Mouse (Mus musculus) MEL (cell line): ENCODE measurements around the gene Ski. TPM values are rescaled to one million over a fixed set of nuclear protein-coding genes. Genes with fewer than 3 reads are reported as not detected.

Experiments used
- DNase-seq: peaks from one replicate; pipeline ENCODE4 v3.0.0; 2011; ENCODE audit warnings: low read depth, low spot score
- H3K27ac ChIP-seq: 2 replicates; pipeline ENCODE4 v1.5.1; 2012; ENCODE audit warnings: low read depth, mild to moderate bottlenecking, control low read depth, low read length, moderate library complexity; ENCODE audit not compliant: control insufficient read depth
- H3K27me3 ChIP-seq, 2 experiments: fragments of 150-350 bp in 1 of 2; sonication (generic) in 1 of 2; 2 replicates each; pipeline ENCODE4 v1.6.1; 2012; ENCODE audit warnings: low read length in 2 of 2, mild to moderate bottlenecking in 2 of 2, improper control_type of control experiment in 1 of 2, moderate library complexity in 1 of 2; ENCODE audit not compliant: insufficient read depth in 2 of 2, control insufficient read depth in 1 of 2
- H3K36me3 ChIP-seq, 2 experiments: 2 replicates each; pipeline ENCODE4 v1.6.1; 2012 to 2014; ENCODE audit warnings: low read length in 2 of 2, improper control_type of control experiment in 1 of 2, inconsistent platforms in 1 of 2, mild to moderate bottlenecking in 1 of 2; ENCODE audit not compliant: insufficient read depth in 2 of 2, control insufficient read depth in 1 of 2
- H3K4me1 ChIP-seq, 2 experiments: fragments of 150-350 bp in 1 of 2; sonication (generic) in 1 of 2; 2 replicates each; pipeline ENCODE4 v1.6.1; 2012; ENCODE audit warnings: low read length in 2 of 2, improper control_type of control experiment in 1 of 2, mild to moderate bottlenecking in 1 of 2; ENCODE audit not compliant: insufficient read depth in 2 of 2, control insufficient read depth in 1 of 2
- H3K4me3 ChIP-seq, 2 experiments: fragments of 150-350 bp in 1 of 2; sonication (generic) in 1 of 2; 2 replicates each; pipeline ENCODE4 v1.5.1; 2012; ENCODE audit warnings: low read depth in 2 of 2, low read length in 2 of 2, mild to moderate bottlenecking in 2 of 2, moderate library complexity in 2 of 2, control low read depth in 1 of 2, improper control_type of control experiment in 1 of 2; ENCODE audit not compliant: control insufficient read depth in 1 of 2, insufficient read depth in 1 of 2
- H3K79me2 ChIP-seq: 2 replicates; pipeline ENCODE4 v1.6.1; 2012; ENCODE audit warnings: mild to moderate bottlenecking, low read length, moderate library complexity; ENCODE audit not compliant: control insufficient read depth, poor library complexity, insufficient read depth
- H3K9ac ChIP-seq: 2 replicates; pipeline ENCODE4 v1.6.1; 2012; ENCODE audit warnings: low read depth, mild to moderate bottlenecking, control low read depth, low read length, moderate library complexity; ENCODE audit not compliant: control insufficient read depth, poor library complexity, severe bottlenecking
- H3K9me3 ChIP-seq: fragments of 150-350 bp; sonication (generic); replicated peaks from 2 replicates; pipeline ENCODE4 v1.6.1; 2012; ENCODE audit warnings: mild to moderate bottlenecking, low read length, improper control_type of control experiment, moderate library complexity; ENCODE audit not compliant: insufficient read depth
- CHD2 ChIP-seq: IDR thresholded peaks from 2 replicates; pipeline ENCODE4 v1.6.1; 2011; ENCODE audit warnings: low read length, improper control_type of control experiment
- CTCF ChIP-seq, 3 experiments: IDR thresholded peaks in 2 of 3; conservative IDR thresholded peaks in 1 of 3; 2 replicates each; pipeline ENCODE4 v1.5.1; 2011 to 2012; ENCODE audit warnings: low read length in 3 of 3, low read depth in 2 of 3, mild to moderate bottlenecking in 2 of 3, improper control_type of control experiment in 1 of 3, inconsistent platforms in 1 of 3, mixed read lengths in 1 of 3, moderate library complexity in 1 of 3; ENCODE audit not compliant: control insufficient read depth in 1 of 3, insufficient read depth in 1 of 3, poor library complexity in 1 of 3, severe bottlenecking in 1 of 3
- ELF1 ChIP-seq: IDR thresholded peaks from 2 replicates; pipeline ENCODE4 v1.6.1; 2014; ENCODE audit warnings: low read depth, mild to moderate bottlenecking, inconsistent platforms, low read length, improper control_type of control experiment, moderate library complexity
- EP300 ChIP-seq, 2 experiments: IDR thresholded peaks; 2 replicates each; pipeline ENCODE4 v1.6.1; 2011; ENCODE audit warnings: improper control_type of control experiment in 2 of 2, low read length in 2 of 2, low read depth in 1 of 2, mild to moderate bottlenecking in 1 of 2
- ETS1 ChIP-seq: IDR thresholded peaks from 2 replicates; pipeline ENCODE4 v1.6.1; 2012; ENCODE audit warnings: low read depth, mild to moderate bottlenecking, inconsistent platforms, low read length, improper control_type of control experiment, moderate library complexity
- GABPA ChIP-seq: IDR thresholded peaks from 2 replicates; pipeline ENCODE4 v1.6.1; 2012; ENCODE audit warnings: low read depth, mild to moderate bottlenecking, inconsistent platforms, low read length, improper control_type of control experiment, moderate library complexity
- GATA1 ChIP-seq: IDR thresholded peaks from 2 replicates; pipeline ENCODE4 v1.6.1; 2011; ENCODE audit warnings: low read depth, low read length, improper control_type of control experiment
- HCFC1 ChIP-seq: IDR thresholded peaks from 2 replicates; pipeline ENCODE4 v1.6.1; 2012; ENCODE audit warnings: low read depth, mild to moderate bottlenecking, inconsistent platforms, low read length, improper control_type of control experiment, moderate library complexity
- JUND ChIP-seq: IDR thresholded peaks from 2 replicates; pipeline ENCODE4 v1.6.1; 2011; ENCODE audit warnings: low read depth, mild to moderate bottlenecking, improper control_type of control experiment, low read length
- KAT2A ChIP-seq: conservative IDR thresholded peaks from 2 replicates; pipeline ENCODE4 v1.6.1; 2012; ENCODE audit warnings: low read depth, low read length, improper control_type of control experiment, inconsistent platforms
- MAFK ChIP-seq: IDR thresholded peaks from 2 replicates; pipeline ENCODE4 v1.6.1; 2011; ENCODE audit warnings: low read depth, mild to moderate bottlenecking, low read length, improper control_type of control experiment, borderline replicate concordance
- MAX ChIP-seq: IDR thresholded peaks from 2 replicates; pipeline ENCODE4 v1.6.1; 2011; ENCODE audit warnings: low read length, improper control_type of control experiment
- MAZ ChIP-seq: IDR thresholded peaks from 2 replicates; pipeline ENCODE4 v1.6.1; 2012; ENCODE audit warnings: low read depth, mild to moderate bottlenecking, inconsistent platforms, low read length, improper control_type of control experiment
- MEF2A ChIP-seq: IDR thresholded peaks from 2 replicates; pipeline ENCODE4 v1.6.1; 2014; ENCODE audit warnings: low read depth, mild to moderate bottlenecking, inconsistent platforms, low read length, improper control_type of control experiment; ENCODE audit not compliant: poor library complexity, insufficient replicate concordance, severe bottlenecking; ENCODE audit errors: extremely low read depth
- MXI1 ChIP-seq: IDR thresholded peaks from 2 replicates; pipeline ENCODE4 v1.6.1; 2011; ENCODE audit warnings: mild to moderate bottlenecking, low read depth, low read length, improper control_type of control experiment
- NRF1 ChIP-seq: IDR thresholded peaks from 2 replicates; pipeline ENCODE4 v1.6.1; 2014; ENCODE audit warnings: low read depth, mild to moderate bottlenecking, inconsistent platforms, low read length, improper control_type of control experiment, moderate library complexity; ENCODE audit not compliant: poor library complexity, insufficient read depth, severe bottlenecking
- POLR2A ChIP-seq, 2 experiments: IDR thresholded peaks; 2 replicates each; pipeline ENCODE4 v1.6.1; 2011 to 2012; ENCODE audit warnings: low read length in 2 of 2, mild to moderate bottlenecking in 2 of 2, control low read depth in 1 of 2, improper control_type of control experiment in 1 of 2, low read depth in 1 of 2, moderate library complexity in 1 of 2; ENCODE audit not compliant: control insufficient read depth in 1 of 2, insufficient read depth in 1 of 2, poor library complexity in 1 of 2
- POLR2AphosphoS5 ChIP-seq: IDR thresholded peaks from 2 replicates; pipeline ENCODE4 v1.6.1; 2012; ENCODE audit warnings: low read depth, borderline replicate concordance, mild to moderate bottlenecking, inconsistent platforms, low read length, moderate library complexity, mixed read lengths
- RAD21 ChIP-seq: IDR thresholded peaks from 2 replicates; pipeline ENCODE4 v1.6.1; 2011; ENCODE audit warnings: mild to moderate bottlenecking, low read depth, low read length, improper control_type of control experiment
- RCOR1 ChIP-seq: IDR thresholded peaks from 2 replicates; pipeline ENCODE4 v1.6.1; 2012; ENCODE audit warnings: low read depth, mild to moderate bottlenecking, inconsistent platforms, low read length, improper control_type of control experiment
- SMC3 ChIP-seq: IDR thresholded peaks from 2 replicates; pipeline ENCODE4 v1.6.1; 2011; ENCODE audit warnings: low read depth, low read length, improper control_type of control experiment
- TBP ChIP-seq: IDR thresholded peaks from 2 replicates; pipeline ENCODE4 v1.8.0; 2011; ENCODE audit warnings: low read depth, low read length, improper control_type of control experiment
- USF2 ChIP-seq, 2 experiments: IDR thresholded peaks; 2 replicates each; pipeline ENCODE4 v1.6.1; 2011 to 2012; ENCODE audit warnings: improper control_type of control experiment in 2 of 2, low read length in 2 of 2, borderline replicate concordance in 1 of 2, inconsistent platforms in 1 of 2, low read depth in 1 of 2, mild to moderate bottlenecking in 1 of 2; ENCODE audit not compliant: insufficient read depth in 1 of 2
- ZC3H11A ChIP-seq: IDR thresholded peaks from 2 replicates; pipeline ENCODE4 v1.6.1; 2012; ENCODE audit warnings: low read depth, mild to moderate bottlenecking, inconsistent platforms, low read length, improper control_type of control experiment
- ZKSCAN1 ChIP-seq: IDR thresholded peaks from 2 replicates; pipeline ENCODE4 v1.6.1; 2012; ENCODE audit warnings: low read depth, mild to moderate bottlenecking, inconsistent platforms, low read length, improper control_type of control experiment, moderate library complexity
- ZMIZ1 ChIP-seq: IDR thresholded peaks from 2 replicates; pipeline ENCODE4 v1.6.1; 2012; ENCODE audit warnings: low read depth, mild to moderate bottlenecking, inconsistent platforms, low read length, improper control_type of control experiment, moderate library complexity
- ZNF384 ChIP-seq: IDR thresholded peaks from 2 replicates; pipeline ENCODE4 v1.6.1; 2012; ENCODE audit warnings: low read depth, mild to moderate bottlenecking, inconsistent platforms, low read length, improper control_type of control experiment
- polyA plus RNA-seq, 2 experiments: library from polyadenylated mRNA; stranded (reverse) in 1 of 2; unstranded in 1 of 2; fragments of >175 nt in 1 of 2; fragments of >200 nt in 1 of 2; gene quantifications; 2 replicates each; pipeline versions ENCODE4 v1.2.1 to v1.2.4; 2012; ENCODE audit warnings: low replicate concordance in 2 of 2, low read depth in 1 of 2; ENCODE audit not compliant: insufficient read length in 2 of 2, insufficient read depth in 1 of 2, missing spikeins in 1 of 2
- total RNA-seq: library from RNA; depleted of rRNA; stranded (reverse); fragments of 300-350 nt; gene quantifications from 2 replicates; pipeline ENCODE4 v1.2.3, GENCODE M21; 2012

Gene Ski
- total and polyA plus RNA-seq, 3 experiments = 6.9 to 16.1 TPM; not detected in 1

GRCm38 (mm10) chr4:155251147-155251546, 28.8 kb upstream of the Ski start:
- peak overlapping the region; percentile 81 for H3K9ac ChIP-seq
- TF ChIP-seq ZMIZ1 (no peak), MXI1 (no peak), ZNF384 (no peak), MAX (no peak), GABPA (no peak), JUND (no peak), SMC3 (no peak), CHD2 (no peak), ZC3H11A (no peak), ELF1 (no peak), MEF2A (no peak), KAT2A (no peak), RAD21 (no peak), MAZ (no peak), HCFC1 (no peak), POLR2AphosphoS5 (no peak)
- H3K4me1 ChIP-seq = peaks cover 0 to 11% of the 10 kb centered on the region in 2 experiments

GRCm38 (mm10) chr4:155250361-155251117, 28.1 kb upstream of the Ski start:
- peaks cover 0 to 5% of the 10 kb centered on the region in 2 experiments; a peak in 2 of 4 replicates for H3K36me3 ChIP-seq
- peaks cover 7% of the 10 kb centered on the region for H3K79me2 ChIP-seq
- H3K4me1 ChIP-seq = peaks cover 0 to 11% of the 10 kb centered on the region in 2 experiments
- DNase-seq = peak; percentile 37
- peak overlapping the region; percentile 81 for H3K9ac ChIP-seq
- H3K27ac ChIP-seq = peak overlapping the region; percentile 89
- no peaks in the 10 kb centered on the region for H3K9me3 ChIP-seq
- H3K4me3 ChIP-seq = peak overlapping the region; percentile 69 to 95
- H3K27me3 ChIP-seq = no peaks in the 10 kb centered on the region
- TF ChIP-seq GATA1 (no peak), ZKSCAN1 (no peak), ZNF384 (no peak), USF2 (IDR thresholded peaks at IDR 0.05; ENCODE audit: borderline replicate concordance in 1 of 2, insufficient read depth in 1 of 2, low read depth in 1 of 2, low read length in 2 of 2) (no peak), EP300 (IDR thresholded peaks at IDR 0.05; ENCODE audit: low read depth in 1 of 2, low read length in 2 of 2) (0 out of 4 replicates have a peak, but pooled peaks of 1 of the 2 experiments have one; percentile 16), MAX (peak; percentile 32), SMC3 (no peak), RCOR1 (0 out of 2 replicates have a peak, but pooled peaks have one; percentile 6), CHD2 (no peak), MAZ (no peak), MXI1 (no peak; the same call in 1 of the 2 replicates), ZMIZ1 (no peak), ZC3H11A (no peak), ETS1 (no peak), GABPA (no peak), RAD21 (no peak), POLR2A (IDR thresholded peaks at IDR 0.05; ENCODE audit: control insufficient read depth in 1 of 2, insufficient read depth in 1 of 2, low read depth in 1 of 2, low read length in 2 of 2, poor library complexity in 1 of 2) (peak; percentile 3 to 46; a peak in 1 of 4 replicates), CTCF (IDR thresholded peaks at IDR 0.05 in 2 of 3, conservative IDR thresholded peaks at IDR 0.05 in 1 of 3; ENCODE audit: control insufficient read depth in 1 of 3, insufficient read depth in 1 of 3, low read depth in 2 of 3, low read length in 3 of 3, poor library complexity in 1 of 3, severe bottlenecking in 1 of 3) (no peak), NRF1 (0 out of 2 replicates have a peak, but pooled peaks have one; percentile 19), ELF1 (no peak), KAT2A (no peak), MEF2A (no peak), TBP (no peak), MAFK (no peak)

More at GRCm38 (mm10) chr4:155251147-155251546, 28.8 kb upstream of the Ski start:
- H3K9me3 ChIP-seq = no peaks in the 10 kb centered on the region
- peaks cover 7% of the 10 kb centered on the region for H3K79me2 ChIP-seq
- no peak overlapping the region; a peak in 2 of 4 replicates for H3K4me3 ChIP-seq
- H3K27me3 ChIP-seq = no peaks in the 10 kb centered on the region
- DNase-seq = no peak
- H3K36me3 ChIP-seq = peaks cover 0 to 5% of the 10 kb centered on the region in 2 experiments; a peak in 2 of 4 replicates
- no peak overlapping the region for H3K27ac ChIP-seq
